Mouse (Mus musculus) heart, postnatal 36 days (tissue): ENCODE results near the gene Acad8. TPM values are rescaled to one million over a fixed set of nuclear protein-coding genes. Genes with fewer than 3 reads are reported as not detected.

Experiments used
- DNase-seq, 2 experiments: peaks; one replicate each; pipeline ENCODE4 v3.0.0; 2021 to 2022
- intact Hi-C: fragments of 180-260 bp; cut with DNase I; formaldehyde crosslinking; loops from one replicate; pipeline ENCODE4 v1.15.1; 2025
- total RNA-seq, 2 experiments: library from RNA; stranded (reverse); gene quantifications; 2 replicates each; pipeline ENCODE4 v1.2.3; 2021

Gene Acad8
- total RNA-seq: 10 to 100 TPM; 60.0 to 61.0 TPM

DNA sequence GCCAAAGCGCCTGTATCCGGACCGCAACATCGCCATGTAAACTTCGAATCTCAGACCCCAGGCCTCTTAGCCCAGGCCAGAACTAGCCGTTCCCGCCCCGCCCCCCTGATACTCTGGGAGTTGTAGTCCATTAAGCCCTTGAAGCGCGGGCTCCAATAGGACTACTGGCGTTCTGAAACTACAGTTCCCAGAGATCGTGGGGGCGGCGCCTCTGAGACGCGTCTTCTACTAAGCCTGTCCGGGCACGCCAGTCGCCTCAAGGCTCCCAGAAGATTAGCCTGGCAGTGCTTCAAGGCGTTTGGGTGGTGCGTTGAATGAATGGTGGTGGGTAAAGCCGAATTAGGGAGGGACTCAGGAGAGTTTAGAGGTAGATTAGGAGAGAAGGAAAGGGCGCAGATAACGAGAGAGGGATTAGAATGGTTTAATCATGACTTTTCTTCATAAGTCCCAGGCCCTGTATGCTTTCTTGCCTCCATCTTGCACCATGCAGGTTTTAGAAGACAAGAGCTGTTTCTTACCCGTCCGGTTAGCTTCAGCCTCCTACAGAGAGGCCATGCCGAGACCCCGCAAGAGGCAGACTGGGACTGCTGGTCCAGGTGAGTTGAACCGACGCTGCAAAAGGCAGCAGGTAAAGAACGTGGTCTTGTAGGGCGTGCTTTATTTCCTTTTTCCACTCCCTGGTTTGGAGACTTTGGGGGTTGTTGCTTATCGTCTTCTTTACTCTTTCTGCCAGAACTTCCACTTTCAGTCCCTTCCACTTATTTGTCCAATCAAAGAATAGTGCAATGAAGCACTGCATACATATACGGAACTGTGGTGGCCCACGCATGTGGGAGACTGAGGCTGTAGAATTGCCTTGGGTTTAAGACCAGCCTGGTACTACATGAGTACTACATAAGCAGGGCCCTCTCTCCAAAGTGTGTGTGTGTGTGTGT, at the start of gene Acad8, which contains the start of gene Thyn1:
Gene Acad8, minus strand, starts transcription at position 106 of the 935 bp plus-strand sequence.
Gene Thyn1, plus strand, starts transcription at position 250 of the 935 bp plus-strand sequence.
- peak; percentile 90 to 91 for DNase-seq
- intact Hi-C loops: loop anchor here (1.0 kb wide), 1 partner anchor 31 kb away; the partner anchor contains the start of genes Ncapd3 and Vps26b

DNA sequence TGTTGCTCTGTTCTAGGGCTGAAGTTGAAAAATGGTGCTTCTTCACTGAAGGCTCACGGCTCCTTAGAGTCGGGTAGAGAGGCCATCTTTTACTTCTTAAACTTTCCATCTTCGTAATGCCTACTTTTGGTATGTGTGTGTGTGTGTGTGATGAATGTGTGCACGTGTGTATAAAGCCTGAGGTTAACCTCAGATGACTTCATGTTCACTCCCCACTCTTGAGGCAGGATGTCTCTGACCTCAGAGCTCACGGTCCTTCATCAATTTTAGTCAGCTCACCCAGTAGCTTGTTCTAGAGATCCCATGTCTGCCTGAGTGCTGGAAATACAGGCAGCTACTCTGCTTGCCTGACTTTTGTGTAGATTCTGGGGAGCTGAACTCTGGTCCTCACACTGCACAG, 44.5 kb upstream of the Acad8 start:
- intact Hi-C loops: no loop called here
- DNase-seq: no peak

DNA sequence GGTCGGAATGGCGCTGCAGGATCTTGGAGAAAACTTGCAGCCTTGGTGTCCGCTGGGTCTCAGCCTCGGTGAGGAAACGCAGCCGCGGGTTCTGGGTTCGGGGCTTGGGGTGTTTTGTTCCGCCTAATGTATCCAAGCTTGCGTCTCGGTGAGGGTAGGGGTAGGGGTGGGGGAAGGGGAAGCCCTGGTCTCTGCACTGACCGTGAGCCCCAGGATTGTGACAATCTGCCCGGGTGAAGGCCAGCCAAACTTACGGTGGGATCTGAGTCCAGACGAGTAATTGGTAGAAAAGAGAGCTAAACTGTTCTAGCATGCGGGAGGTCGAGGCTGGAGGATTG, 31.4 kb upstream of the Acad8 start:
- DNase-seq: no peak
- intact Hi-C loops: loop anchor here (1.0 kb wide), 1 partner anchor 31 kb away; the partner anchor contains the start of genes Acad8 and Thyn1

GRCm38 (mm10) chr9:27029828-27030762, 30.7 kb upstream of the Acad8 start, which contains the start of the genes Vps26b and Ncapd3:
Vps26b (minus strand) TSS chr9:27030065.
Ncapd3 (plus strand) TSS chr9:27030175.
- peak; percentile 94 to 97 for DNase-seq
- intact Hi-C loops: loop anchor here (1.0 kb wide), 1 partner anchor 31 kb away; the partner anchor contains the start of genes Acad8 and Thyn1

DNA sequence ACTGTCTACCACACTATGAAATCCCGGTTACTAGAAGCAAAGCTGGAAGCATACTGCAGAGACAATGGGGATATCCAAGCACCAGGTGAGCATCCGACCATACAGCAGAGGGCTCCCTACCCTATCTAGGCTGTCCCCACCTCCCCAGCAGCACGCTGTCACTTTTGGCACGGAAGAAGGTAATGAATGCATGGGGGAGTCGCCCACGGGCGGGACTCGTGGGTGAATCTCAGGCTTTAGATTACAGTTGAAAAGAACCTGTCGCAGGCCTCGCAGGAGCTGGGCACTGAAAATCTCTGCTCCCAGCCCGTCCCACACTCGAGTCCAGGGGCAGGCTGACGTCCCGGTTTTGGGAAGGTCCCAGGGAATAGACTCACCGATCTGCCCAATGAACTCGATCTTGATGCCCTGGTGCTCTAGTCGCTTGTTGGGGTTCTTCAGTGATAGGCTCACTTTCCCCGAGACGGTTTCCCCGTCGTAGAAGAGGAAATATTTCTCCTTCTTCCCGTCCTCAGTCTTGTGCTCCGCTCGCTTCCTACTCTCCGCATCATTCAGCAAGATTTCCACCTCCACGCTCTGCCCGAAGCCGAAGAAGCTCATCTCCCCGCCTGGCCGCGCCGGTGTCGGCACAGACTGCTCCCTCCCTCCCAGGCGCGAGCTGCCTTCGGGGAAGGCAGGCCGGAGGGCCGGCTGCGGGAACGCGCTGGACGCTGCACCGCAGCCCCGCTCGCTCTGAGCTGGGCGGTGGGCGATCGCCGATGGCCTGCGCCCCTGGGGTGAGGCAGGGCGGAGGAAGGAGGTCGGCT, 29.9 kb upstream of the Acad8 start:
- intact Hi-C loops: no loop called here
- DNase-seq: peak; percentile 31 to 36

DNA sequence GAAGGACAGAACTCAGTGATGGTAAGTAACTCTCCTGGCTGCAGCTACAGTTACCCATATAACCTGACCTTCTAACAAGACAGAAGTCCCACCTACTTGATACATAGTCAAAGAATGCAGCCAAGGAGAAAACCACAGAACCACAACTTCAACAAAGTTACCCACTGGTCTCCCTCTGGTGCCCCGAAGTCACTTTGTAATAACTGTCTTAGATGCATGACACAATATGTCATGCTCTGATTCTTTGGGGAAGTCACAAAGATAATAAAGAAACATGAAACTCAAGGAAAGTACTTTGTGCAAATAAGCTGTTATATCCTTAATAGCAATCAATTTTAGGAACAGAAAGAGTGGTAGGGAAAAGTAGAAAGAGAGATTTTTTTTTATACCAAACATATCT, 27.3 kb upstream of the Acad8 start:
- intact Hi-C loops: no loop called here
- no peak for DNase-seq

DNA sequence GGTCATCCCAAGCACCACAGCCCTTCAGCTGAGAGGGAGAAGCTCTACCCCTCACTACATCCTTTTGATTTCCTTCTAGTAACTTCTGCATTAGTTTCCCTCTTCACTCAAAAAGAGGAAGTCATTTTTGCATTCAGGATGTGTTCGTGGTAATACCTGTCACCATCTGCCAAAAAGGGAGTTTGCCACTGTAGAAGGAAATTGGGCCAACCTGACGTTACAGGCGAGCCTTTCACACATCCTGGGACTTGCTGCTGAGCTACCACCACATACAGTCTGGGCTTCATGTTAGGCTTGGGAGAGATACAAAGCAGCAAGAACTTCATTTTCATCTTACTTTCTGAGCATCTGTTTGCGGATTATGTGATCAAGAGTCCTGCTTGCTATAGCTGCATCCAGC, 24.3 kb upstream of the Acad8 start:
- intact Hi-C loops: no loop called here

DNA sequence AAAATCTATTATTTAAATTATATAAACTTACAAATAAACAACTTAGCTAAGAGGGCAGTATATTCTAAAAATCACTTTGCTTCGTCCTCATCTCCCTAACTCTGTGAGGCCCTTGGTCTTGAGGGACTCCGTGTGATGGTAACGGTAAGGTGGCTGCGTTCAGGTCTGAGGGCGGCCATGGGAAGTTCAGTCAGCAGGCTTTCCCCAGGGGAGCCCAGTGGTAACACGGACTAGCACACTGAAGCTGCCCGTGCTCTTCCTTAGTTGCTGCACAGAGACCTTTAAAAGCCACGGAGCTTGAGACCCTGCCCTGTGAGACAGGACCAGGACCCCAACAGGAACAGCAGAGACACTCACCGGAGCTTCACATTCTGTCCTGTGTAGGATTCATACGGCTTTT, 19.6 kb upstream of the Acad8 start:
- intact Hi-C loops: no loop called here
- DNase-seq: no peak

More for the DNA sequence above, 24.3 kb upstream of the Acad8 start:
- DNase-seq: no peak

DNA sequence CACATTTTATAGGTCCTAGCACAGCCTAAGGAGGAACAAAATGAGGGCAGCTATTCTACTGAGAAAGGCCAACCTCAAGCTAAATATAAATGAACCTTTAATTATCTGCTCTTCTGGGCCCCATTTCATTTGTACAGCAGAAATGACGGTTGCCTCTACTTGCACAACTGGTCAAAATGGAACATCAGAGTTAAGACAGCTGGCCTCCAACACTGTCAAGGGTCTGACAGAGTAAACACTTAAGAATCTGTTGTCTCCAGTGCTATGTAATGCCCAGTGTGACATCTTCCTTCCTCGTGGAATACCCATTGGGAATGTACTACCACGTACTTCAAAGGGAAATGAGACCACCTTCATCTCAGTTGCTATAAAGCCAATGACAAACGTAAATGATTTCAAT, 12.2 kb upstream of the Acad8 start:
- intact Hi-C loops: no loop called here
- DNase-seq: no peak

- DNase-seq: no peak
- intact Hi-C loops: no loop called here
Measured at GRCm38 (mm10) chr9:27009231-27009630, 9.9 kb upstream of the Acad8 start.

- no peak for DNase-seq
Measured at GRCm38 (mm10) chr9:27006866-27007265, 7.5 kb upstream of the Acad8 start.

DNA sequence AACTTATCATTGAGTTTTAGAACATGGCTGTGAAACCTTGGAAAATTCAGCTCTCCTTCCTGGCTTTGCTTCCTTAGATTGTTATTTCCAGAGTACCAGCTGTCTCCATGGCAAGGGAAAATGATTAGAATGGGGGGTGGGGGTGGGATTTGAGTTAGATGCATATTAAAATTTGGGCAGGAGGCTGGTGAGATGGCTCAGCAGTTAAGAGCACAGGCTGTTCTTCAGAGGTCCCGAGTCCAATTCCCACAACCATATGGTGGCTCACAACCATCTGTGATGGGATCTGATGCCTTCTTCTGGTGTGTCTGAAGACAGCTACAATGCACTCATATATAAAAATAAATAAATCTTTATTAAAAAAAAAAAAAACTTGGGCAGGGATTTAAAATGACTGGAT, 6.6 kb upstream of the Acad8 start:
- intact Hi-C loops: no loop called here
- no peak for DNase-seq

More at GRCm38 (mm10) chr9:27006866-27007265, 7.5 kb upstream of the Acad8 start:
- intact Hi-C loops: no loop called here

DNA sequence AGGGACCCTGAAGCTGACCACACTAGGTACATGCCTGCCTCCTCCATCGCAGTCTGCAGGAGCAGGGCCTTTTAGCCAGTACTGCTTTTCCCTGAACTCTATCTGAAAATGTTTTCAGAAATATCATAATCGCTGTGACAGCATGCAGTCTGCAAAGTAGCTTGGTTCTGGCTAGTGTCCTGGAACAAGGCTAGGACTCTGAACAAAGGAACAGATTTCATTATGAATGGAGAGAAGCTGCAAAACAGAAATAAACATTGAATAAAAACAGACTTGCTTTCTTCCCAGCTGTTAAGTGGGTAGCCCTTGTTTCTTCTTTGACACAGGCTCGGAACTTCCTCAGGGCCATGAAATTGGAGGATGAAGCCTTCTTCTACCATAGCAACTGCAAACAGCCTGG, 5.9 kb upstream of the Acad8 start:
- intact Hi-C loops: no loop called here
- no peak for DNase-seq

DNA sequence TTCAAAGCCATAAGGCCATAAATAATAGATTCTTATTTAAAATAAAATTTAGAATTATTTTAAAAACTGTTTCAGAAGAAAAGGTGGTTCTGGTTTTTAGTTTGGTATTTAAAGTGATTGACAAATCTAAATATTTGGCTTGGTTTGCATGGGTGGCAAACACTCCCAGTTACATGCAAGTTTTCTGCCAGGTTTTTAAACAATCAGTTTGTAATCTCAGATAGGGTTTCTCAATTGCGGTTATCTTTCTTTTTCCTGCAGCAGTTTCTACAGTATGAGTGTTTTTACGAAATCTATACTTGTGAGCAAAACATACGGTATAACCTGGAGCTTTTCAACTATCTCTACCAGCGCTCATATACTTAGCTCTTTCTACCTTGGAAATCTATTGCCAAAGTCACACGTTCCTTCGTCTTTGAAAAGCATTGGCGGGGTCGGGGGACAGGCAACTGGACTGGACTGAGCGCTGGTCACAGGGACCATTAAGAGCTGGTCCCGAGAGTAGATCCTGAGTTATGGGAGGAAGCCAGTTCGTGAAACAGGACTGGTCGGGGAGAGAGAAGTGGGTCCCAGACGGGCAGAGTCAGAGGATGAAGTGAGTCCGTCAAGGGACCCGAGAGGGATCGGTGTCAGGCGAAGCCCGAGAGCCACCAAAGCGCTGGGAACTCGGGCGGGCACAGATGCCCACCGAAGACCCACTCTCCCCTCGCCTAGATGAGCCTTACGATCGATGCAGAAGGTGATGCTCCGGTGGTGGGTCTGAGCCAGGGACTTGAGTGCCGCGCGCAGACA, 501 bp downstream of the Acad8 start:
- no peak for DNase-seq
- intact Hi-C loops: loop anchor here (1.0 kb wide), 1 partner anchor 31 kb away; the partner anchor contains the start of genes Ncapd3 and Vps26b

- no peak for DNase-seq
- intact Hi-C loops: no loop called here
Measured at GRCm38 (mm10) chr9:26997501-26997900, 1.9 kb downstream of the Acad8 start.

DNA sequence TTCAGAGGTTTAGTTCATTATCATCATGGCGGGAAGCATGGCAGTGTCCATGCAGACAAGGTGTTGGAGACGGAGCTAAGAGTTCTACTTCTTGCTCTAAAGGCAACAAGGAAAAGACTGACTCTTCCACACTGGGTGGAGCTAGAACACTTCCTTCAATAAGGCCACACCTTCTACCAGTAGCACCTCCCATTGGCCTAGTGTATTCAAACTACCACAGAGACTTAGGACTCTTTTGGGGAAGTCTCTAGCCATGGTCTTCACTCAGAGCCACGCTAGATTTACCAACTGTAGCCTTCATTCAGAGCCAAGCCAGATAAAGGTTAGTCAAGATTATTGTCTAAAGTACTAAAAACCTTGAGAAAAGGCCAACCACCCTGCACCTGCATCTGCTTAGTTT, 2.3 kb downstream of the Acad8 start:
- DNase-seq: no peak
- intact Hi-C loops: no loop called here

DNA sequence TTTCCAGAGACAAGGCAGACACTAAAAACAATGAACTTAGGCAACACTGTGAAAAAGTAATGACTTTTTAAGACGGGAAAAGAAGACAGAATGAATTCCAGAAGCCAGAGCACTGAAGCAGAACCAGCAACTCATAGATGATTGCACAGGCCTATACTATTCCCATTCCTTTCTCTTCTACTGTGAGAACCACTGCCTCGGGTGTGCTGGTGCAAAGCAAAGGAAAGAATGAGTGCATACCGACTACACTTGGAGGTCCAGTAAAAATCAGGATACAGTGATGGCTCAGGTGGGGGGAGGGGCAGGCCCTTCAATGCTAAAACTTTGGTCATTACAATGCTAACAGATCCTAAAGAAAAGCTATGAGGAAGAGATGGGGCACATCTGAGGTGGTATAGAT, 5.5 kb downstream of the Acad8 start:
- intact Hi-C loops: no loop called here
- no peak for DNase-seq

- intact Hi-C loops: no loop called here
- no peak for DNase-seq
Measured at GRCm38 (mm10) chr9:26993118-26993517, 6.2 kb downstream of the Acad8 start.

- intact Hi-C loops: no loop called here
- no peak for DNase-seq
Measured at GRCm38 (mm10) chr9:26990181-26990580, 9.2 kb downstream of the Acad8 start.
